Mouse (Mus musculus): ENCODE results near the gene Bcl7c.

Bcl7c gene

DNA sequence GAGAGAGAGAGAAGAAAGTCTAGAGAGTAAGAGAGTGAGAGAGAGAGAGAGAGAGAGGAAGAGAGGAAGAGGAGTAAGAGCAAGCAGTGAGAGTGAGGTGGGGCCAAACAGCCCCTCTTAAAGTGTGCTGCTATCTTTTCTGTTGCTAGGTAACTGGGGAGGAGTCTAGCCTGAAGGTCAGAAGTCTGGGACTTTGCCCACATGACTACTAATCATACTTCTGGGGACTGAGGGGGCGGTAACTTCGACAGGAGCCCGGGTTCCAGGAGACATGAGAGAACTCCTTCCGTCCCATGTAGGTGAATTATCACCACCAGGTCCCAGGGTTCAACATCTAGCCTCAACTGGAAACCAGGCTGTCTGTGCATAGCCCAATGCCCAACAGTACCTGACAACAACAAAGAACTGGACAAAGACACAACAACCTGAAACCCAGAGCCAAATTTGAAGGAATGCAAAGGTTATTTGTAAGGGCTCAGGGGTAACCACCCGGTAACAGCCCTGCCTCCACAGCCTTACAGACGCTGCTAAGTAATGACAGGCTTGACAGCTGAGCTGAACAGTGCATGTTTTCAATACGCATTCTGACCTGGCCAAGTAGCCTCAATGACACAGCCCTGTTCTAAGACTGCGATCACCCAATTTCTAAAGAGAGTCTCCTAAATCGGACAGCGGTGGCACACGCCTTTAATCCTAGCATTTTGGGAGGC is 21.8 kb downstream of the Bcl7c start:
- in situ Hi-C loops (cut with MboI; ENCODE audit: low sequenced_read_pairs) = no loop called here

- in situ Hi-C loops (cut with MboI; ENCODE audit: low sequenced_read_pairs) = no loop called here
These were observed 23.3 kb downstream of the Bcl7c start for GRCm38 (mm10) chr7:127685304-127686018.

DNA sequence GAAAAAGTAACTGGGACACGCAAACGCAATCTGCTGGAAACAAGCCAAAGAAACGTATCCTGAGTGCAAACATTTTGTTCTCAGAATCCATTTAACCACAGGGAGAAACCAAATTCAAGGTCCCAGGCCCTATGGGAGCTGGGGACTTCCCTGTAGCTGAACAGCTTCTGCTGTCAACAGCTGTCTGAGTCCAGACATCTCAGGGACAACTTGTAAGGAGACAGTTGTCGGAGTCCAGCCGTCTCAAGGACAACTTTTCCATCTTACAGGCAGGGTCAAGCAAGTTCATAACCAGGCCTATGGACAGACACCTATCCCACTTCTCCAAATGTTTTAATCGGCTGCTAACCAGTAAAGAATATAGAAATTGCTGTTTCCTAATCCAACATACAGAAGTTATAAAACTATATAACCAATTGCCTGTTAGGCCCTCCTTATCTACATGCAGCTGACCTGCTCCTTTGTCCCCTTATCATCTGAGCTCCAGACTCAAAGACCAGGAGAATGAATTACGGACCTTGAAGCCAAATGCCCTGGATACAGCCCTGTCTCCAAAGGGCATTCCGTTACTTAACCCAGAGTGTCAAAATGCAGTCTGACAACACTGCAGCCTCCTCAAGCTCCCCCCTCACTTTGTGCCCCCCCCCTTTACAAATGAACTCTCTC is 26.7 kb downstream of the Bcl7c start:
- in situ Hi-C loops (cut with MboI; ENCODE audit: low sequenced_read_pairs) = no loop called here

DNA sequence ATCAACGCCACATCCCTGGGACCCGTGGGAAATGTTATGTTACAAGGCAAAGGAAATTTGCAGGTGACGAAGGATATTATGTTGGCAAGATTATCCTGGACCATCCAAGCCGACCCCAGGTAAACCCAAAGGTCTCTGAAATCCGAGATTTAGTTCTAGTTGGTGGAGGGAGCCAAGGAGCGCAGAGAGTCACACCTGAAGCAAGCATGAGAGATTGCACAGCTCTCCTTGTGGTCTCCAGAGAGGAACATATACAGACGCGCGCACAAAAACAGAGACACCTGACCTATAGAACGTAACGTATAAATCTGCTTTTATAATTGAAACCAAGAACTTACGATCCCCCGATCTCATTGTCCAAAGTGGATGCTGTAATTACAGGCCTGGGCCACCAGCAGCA is 28.2 kb downstream of the Bcl7c start:
- in situ Hi-C loops (cut with MboI; ENCODE audit: low sequenced_read_pairs) = no loop called here

- in situ Hi-C loops (cut with MboI; ENCODE audit: low sequenced_read_pairs) = loop anchor here (10.0 kb wide), 1 partner anchor 76 kb away; no protein-coding TSS in a partner anchor
These were observed 29.9 kb downstream of the Bcl7c start for GRCm38 (mm10) chr7:127678811-127679210.

DNA sequence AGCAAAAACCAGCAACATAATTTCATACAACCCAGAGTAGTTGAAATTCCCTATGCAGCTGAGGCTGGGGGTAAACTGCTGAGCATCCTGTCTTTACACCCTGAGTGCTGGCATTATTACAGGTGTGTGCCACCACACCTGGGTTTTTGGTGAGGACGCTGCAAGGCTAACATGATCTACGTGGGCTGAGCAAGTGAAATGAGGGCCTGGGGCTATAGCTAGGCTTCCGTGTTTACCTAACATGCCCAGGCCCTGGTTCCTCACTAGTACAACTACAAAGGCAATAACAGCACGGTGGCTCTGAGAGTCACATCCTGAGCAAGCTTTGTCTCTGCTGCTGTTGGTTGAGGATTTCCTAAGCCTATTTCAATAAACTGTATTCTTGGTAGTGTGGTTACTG is 31.1 kb downstream of the Bcl7c start:
- in situ Hi-C loops (cut with MboI; ENCODE audit: low sequenced_read_pairs) = loop anchor here (10.0 kb wide), 1 partner anchor 77 kb away; no protein-coding TSS in a partner anchor

DNA sequence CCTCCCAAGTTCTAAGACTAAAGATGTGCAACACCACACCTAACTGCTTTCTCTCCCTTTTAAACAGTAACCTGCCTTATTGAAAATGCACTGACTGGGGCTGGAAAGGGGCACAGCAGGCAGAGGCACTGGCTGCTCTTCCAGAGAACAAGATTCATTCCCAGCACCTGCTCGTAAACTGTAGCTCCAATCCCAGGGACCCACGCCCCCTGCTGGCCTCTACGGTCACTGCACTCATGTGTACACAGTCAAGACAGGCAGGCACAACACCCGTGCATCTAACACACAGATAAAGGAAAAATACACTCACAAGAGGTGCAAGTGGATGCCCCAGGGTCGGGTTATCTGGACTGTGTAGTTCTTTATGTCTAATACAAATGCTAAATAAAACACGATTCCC is 31.7 kb downstream of the Bcl7c start:
- in situ Hi-C loops (cut with MboI; ENCODE audit: low sequenced_read_pairs) = loop anchor here (10.0 kb wide), 1 partner anchor 78 kb away; no protein-coding TSS in a partner anchor

DNA sequence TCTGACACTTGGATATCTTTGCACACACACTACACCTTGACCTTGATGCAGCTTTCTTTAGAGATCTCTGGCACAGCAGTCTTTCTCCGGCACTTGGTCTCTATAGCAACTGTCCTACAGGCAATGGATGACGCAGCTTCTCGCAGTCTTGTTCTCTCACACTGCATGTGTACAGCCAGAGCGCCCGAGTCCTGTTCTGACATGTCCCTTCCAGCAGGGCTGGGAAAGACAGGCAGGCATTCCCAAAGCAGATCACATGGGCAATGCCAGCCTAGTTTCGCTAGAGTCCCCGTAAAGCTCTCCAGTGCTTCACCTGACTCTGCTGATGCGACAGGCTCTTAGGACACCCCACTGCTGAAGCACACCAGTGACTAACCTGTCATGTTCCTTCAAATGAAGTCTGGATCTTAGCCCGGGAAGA is 33.3 kb downstream of the Bcl7c start:
- in situ Hi-C loops (cut with MboI; ENCODE audit: low sequenced_read_pairs) = loop anchor here (10.0 kb wide), 1 partner anchor 79 kb away; no protein-coding TSS in a partner anchor

- in situ Hi-C loops (cut with MboI; ENCODE audit: low sequenced_read_pairs) = loop anchor here (10.0 to 25.0 kb wide), 3 partner anchors 80 to 938 kb away; partner anchors contain the start of gene Qprt
These were observed 33.8 kb downstream of the Bcl7c start for GRCm38 (mm10) chr7:127674977-127675376.

GRCm38 (mm10) chr7:127672776-127673175 is 36.0 kb downstream of the Bcl7c start:
- in situ Hi-C loops (cut with MboI; ENCODE audit: low sequenced_read_pairs) = loop anchor here (10.0 to 25.0 kb wide), 3 partner anchors 82 to 935 kb away; partner anchors contain the start of gene Qprt

DNA sequence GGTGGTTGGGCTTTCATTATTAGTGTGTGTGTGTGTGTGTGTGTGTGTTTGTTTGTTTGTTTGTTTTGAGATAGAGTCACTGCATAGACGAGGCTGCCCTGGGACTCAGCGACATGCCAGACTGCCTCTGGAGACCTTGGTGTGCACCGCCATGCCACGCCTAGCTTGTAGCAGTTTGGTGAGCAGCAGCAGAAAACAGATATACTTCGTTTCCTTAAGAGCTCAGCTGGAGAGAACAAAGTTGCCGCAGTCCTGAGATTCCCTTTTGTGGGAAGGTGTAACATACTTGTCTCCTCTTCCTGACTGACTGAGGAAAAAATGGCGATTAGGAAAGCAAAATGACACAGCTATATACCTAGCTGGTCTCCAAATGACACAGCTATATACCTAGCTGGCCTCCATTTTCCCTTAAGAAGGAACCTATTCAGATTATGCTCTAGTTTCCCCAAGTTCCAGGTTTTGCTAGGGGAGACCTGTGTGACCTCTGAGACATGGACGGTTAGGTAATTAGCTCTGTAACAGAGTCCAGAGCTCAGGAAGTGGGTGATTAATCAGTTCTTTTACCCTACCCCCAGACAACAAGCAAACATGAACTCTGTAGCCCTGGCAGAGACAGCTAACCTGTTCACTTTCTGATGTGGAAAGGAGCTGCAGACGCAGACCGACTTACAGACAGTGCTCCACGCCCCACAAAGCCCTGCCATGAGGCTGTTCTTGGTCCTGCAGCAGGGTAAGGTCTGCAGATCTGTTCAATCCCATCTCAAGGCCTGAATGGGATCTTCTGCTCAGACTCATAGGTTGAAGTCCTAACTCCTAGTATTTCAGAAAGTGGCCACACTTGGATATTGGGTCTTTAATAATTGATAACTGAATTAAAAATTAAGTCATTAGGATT is 36.6 kb downstream of the Bcl7c start:
- in situ Hi-C loops (cut with MboI; ENCODE audit: low sequenced_read_pairs) = loop anchor here (10.0 to 25.0 kb wide), 3 partner anchors 83 to 935 kb away; partner anchors contain the start of gene Qprt

DNA sequence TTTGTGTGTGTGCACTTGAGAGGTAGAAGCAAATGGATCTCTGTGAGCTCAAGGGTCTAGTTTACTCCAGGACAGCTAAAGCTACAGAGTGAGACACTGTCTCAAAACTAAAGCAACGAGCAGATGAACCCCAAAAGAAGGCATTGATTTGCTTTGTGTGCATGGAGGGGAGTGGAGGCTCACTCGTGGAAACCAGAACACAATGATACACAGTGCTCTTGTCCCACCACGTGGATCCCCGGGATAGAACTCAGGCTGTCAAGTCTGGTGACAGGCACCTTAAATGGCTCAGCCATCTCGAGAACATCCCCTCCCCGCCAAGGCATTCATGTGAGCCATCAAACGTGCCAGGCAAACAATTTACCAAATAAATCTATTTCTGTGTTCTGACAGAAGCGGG is 41.6 kb downstream of the Bcl7c start:
- in situ Hi-C loops (cut with MboI; ENCODE audit: low sequenced_read_pairs) = loop anchor here (25.0 kb wide), 2 partner anchors 555 to 930 kb away; partner anchors contain the start of gene Qprt

DNA sequence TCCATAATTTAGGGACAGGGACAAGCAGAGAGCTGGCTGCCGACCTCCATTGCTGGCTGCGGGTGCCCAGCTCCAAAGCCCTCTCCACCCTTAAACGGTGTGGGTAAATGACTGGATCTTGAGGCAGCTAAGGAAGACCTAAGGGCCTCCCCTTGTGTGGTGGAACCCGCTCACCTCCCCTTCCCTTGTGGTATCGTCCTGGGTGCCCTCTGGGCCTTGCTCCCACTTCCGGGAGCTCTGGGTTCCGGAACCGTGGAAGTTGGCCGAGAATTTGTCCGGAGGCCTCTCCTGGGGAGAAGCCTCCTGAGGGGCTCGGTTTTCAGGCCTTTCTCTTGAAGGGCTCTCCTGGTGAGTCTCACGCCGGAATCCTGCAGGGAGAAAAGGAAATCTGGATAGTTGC is 42.1 kb downstream of the Bcl7c start:
- in situ Hi-C loops (cut with MboI; ENCODE audit: low sequenced_read_pairs) = loop anchor here (25.0 kb wide), 2 partner anchors 554 to 929 kb away; partner anchors contain the start of gene Qprt

- in situ Hi-C loops (cut with MboI; ENCODE audit: low sequenced_read_pairs) = loop anchor here (25.0 kb wide), 2 partner anchors 554 to 929 kb away; partner anchors contain the start of gene Qprt
These were observed 42.6 kb downstream of the Bcl7c start for GRCm38 (mm10) chr7:127666066-127666654.

GRCm38 (mm10) chr7:127662926-127663325 is 45.8 kb downstream of the Bcl7c start:
- in situ Hi-C loops (cut with MboI; ENCODE audit: low sequenced_read_pairs) = loop anchor here (25.0 kb wide), 2 partner anchors 551 to 926 kb away; partner anchors contain the start of gene Qprt

- in situ Hi-C loops (cut with MboI; ENCODE audit: low sequenced_read_pairs) = loop anchor here (25.0 kb wide), 2 partner anchors 550 to 925 kb away; partner anchors contain the start of gene Qprt
These were observed 46.9 kb downstream of the Bcl7c start for GRCm38 (mm10) chr7:127661833-127662232.

DNA sequence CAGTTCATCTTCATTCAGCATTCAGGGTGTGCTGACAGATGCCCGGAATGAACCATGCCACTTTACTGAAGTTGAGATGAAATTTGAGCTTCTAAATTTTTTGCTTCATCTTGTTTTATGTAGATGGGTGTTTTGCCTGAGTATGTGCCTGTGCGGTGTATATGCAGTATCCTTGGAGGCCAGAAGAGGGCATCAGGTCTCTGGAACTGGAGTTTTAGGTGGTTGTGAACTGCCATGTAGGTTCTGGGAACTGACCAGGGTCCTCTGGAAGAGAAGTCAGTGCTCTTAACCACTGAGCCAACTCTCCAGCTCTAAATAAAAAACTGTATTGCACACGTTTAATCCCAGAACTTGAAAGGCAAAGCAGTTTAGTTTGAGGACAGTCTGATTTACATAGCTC is 47.9 kb downstream of the Bcl7c start:
- in situ Hi-C loops (cut with MboI; ENCODE audit: low sequenced_read_pairs) = loop anchor here (25.0 kb wide), 2 partner anchors 549 to 924 kb away; partner anchors contain the start of gene Qprt

DNA sequence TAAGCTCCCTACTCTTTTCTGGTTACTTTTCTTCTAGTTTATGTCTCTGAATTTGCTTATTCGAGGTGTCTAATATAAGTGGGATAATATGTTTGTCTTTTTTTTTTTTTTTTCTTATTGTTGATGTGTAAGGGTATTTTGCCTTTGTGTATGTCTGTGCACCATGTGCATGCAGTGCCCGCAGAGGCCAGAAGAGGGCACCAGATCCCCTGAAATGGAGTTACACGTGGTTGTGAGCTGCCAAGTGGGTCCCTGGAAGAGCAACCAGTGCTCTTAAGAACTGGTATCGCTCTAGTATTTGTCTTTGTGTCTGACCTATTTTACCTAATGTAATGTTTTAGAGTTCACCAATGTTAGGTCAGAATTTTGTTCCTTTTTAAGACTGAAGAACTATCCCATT is 51.8 kb downstream of the Bcl7c start:
- in situ Hi-C loops (cut with MboI; ENCODE audit: low sequenced_read_pairs) = loop anchor here (25.0 kb wide), 2 partner anchors 545 to 920 kb away; partner anchors contain the start of gene Qprt

- in situ Hi-C loops (cut with MboI; ENCODE audit: low sequenced_read_pairs) = loop anchor here (25.0 kb wide), 2 partner anchors 542 to 917 kb away; partner anchors contain the start of gene Qprt
These were observed 54.4 kb downstream of the Bcl7c start for GRCm38 (mm10) chr7:127654318-127654717.

Measured in CH12F3 (cell line).